Mouse (Mus musculus): ENCODE results near the gene Gm42957. TPM values are rescaled to one million over a fixed set of nuclear protein-coding genes. Genes with fewer than 3 reads are reported as not detected.
"Not testable (repeated sequence)": the region's sequence is repeated elsewhere in the genome, so short reads cannot be mapped to it uniquely, and the experiment has no call there.

The Gm42957 gene
- polyA plus RNA-seq, 1 experiment = 0.06 TPM

GRCm38 (mm10) chr3:96675690-96676089, 40.4 kb downstream of the Gm42957 start:
- H3K4me1 ChIP-seq (ENCODE audit: control insufficient read depth, insufficient read depth, low read length) = peaks cover 6% of the 10 kb centered on the region
- no peak overlapping the region for H3K4me3 ChIP-seq (ENCODE audit: control insufficient read depth, low read depth, low read length)
- no peaks in the 10 kb centered on the region for H3K27me3 ChIP-seq (ENCODE audit: control insufficient read depth, insufficient read depth, low read length)
- H3K36me3 ChIP-seq (ENCODE audit: control insufficient read depth, insufficient read depth, low read length) = no peaks in the 10 kb centered on the region
- no peak overlapping the region for H3K27ac ChIP-seq (ENCODE audit: control insufficient read depth, insufficient read depth, low read depth, low read length)
- TF ChIP-seq POLR2A (IDR thresholded peaks at IDR 0.05; ENCODE audit: control insufficient read depth, low read depth, low read length) (no peak), CTCF (IDR thresholded peaks at IDR 0.05; ENCODE audit: control insufficient read depth, insufficient read depth, insufficient replicate concordance, low read depth, low read length) (no peak)

GRCm38 (mm10) chr3:96678456-96678855, 43.2 kb downstream of the Gm42957 start:
- no peak overlapping the region for H3K4me3 ChIP-seq (ENCODE audit: control insufficient read depth, low read depth, low read length)
- no peak for TF ChIP-seq CTCF (IDR thresholded peaks at IDR 0.05; ENCODE audit: control insufficient read depth, insufficient read depth, insufficient replicate concordance, low read depth, low read length)
- TF ChIP-seq POLR2A (IDR thresholded peaks at IDR 0.05; ENCODE audit: control insufficient read depth, low read depth, low read length) = no peak
- no peaks in the 10 kb centered on the region for H3K27me3 ChIP-seq (ENCODE audit: control insufficient read depth, insufficient read depth, low read length)
- no peak overlapping the region for H3K27ac ChIP-seq (ENCODE audit: control insufficient read depth, insufficient read depth, low read depth, low read length)
- H3K36me3 ChIP-seq (ENCODE audit: control insufficient read depth, insufficient read depth, low read length) = no peaks in the 10 kb centered on the region
- H3K4me1 ChIP-seq (ENCODE audit: control insufficient read depth, insufficient read depth, low read length) = peaks cover 5% of the 10 kb centered on the region; the same call in 1 of the 2 replicates

- Histone ChIP-seq H3K4me3 (ENCODE audit: control insufficient read depth, low read depth, low read length) (no peak overlapping the region), H3K27ac (ENCODE audit: control insufficient read depth, insufficient read depth, low read depth, low read length) (no peak overlapping the region), H3K27me3 (ENCODE audit: control insufficient read depth, insufficient read depth, low read length) (no peaks in the 10 kb centered on the region), H3K36me3 (ENCODE audit: control insufficient read depth, insufficient read depth, low read length) (no peaks in the 10 kb centered on the region), H3K4me1 (ENCODE audit: control insufficient read depth, insufficient read depth, low read length) (peaks cover 9% of the 10 kb centered on the region; the same call in 1 of the 2 replicates)
- TF ChIP-seq POLR2A (IDR thresholded peaks at IDR 0.05; ENCODE audit: control insufficient read depth, low read depth, low read length) (no peak), CTCF (IDR thresholded peaks at IDR 0.05; ENCODE audit: control insufficient read depth, insufficient read depth, insufficient replicate concordance, low read depth, low read length) (no peak)
Observed at GRCm38 (mm10) chr3:96679159-96679674, 43.9 kb downstream of the Gm42957 start.

GRCm38 (mm10) chr3:96680269-96680956, 45.1 kb downstream of the Gm42957 start:
- TF ChIP-seq POLR2A (IDR thresholded peaks at IDR 0.05; ENCODE audit: control insufficient read depth, low read depth, low read length) (no peak), CTCF (IDR thresholded peaks at IDR 0.05; ENCODE audit: control insufficient read depth, insufficient read depth, insufficient replicate concordance, low read depth, low read length) (no peak)

GRCm38 (mm10) chr3:96683496-96683895, 48.2 kb downstream of the Gm42957 start:
- no peak overlapping the region for H3K27ac ChIP-seq (ENCODE audit: control insufficient read depth, insufficient read depth, low read depth, low read length)
- H3K27me3 ChIP-seq (ENCODE audit: control insufficient read depth, insufficient read depth, low read length) = no peaks in the 10 kb centered on the region
- H3K4me1 ChIP-seq (ENCODE audit: control insufficient read depth, insufficient read depth, low read length) = peaks cover 13% of the 10 kb centered on the region; the same call in 1 of the 2 replicates
- no peaks in the 10 kb centered on the region for H3K36me3 ChIP-seq (ENCODE audit: control insufficient read depth, insufficient read depth, low read length)
- TF ChIP-seq CTCF (IDR thresholded peaks at IDR 0.05; ENCODE audit: control insufficient read depth, insufficient read depth, insufficient replicate concordance, low read depth, low read length) (no peak), POLR2A (IDR thresholded peaks at IDR 0.05; ENCODE audit: control insufficient read depth, low read depth, low read length) (no peak)
- no peak overlapping the region for H3K4me3 ChIP-seq (ENCODE audit: control insufficient read depth, low read depth, low read length)

More at GRCm38 (mm10) chr3:96680269-96680956, 45.1 kb downstream of the Gm42957 start:
- Histone ChIP-seq H3K27ac (ENCODE audit: control insufficient read depth, insufficient read depth, low read depth, low read length) (no peak overlapping the region), H3K36me3 (ENCODE audit: control insufficient read depth, insufficient read depth, low read length) (no peaks in the 10 kb centered on the region), H3K4me3 (ENCODE audit: control insufficient read depth, low read depth, low read length) (no peak overlapping the region), H3K27me3 (ENCODE audit: control insufficient read depth, insufficient read depth, low read length) (no peaks in the 10 kb centered on the region), H3K4me1 (ENCODE audit: control insufficient read depth, insufficient read depth, low read length) (peaks cover 13% of the 10 kb centered on the region; the same call in 1 of the 2 replicates)

GRCm38 (mm10) chr3:96684151-96684821, 49.0 kb downstream of the Gm42957 start:
- peak overlapping the region; percentile 36; the same call in 1 of the 2 replicates for H3K4me3 ChIP-seq (ENCODE audit: control insufficient read depth, low read depth, low read length)
- peaks cover 12% of the 10 kb centered on the region for H3K4me1 ChIP-seq (ENCODE audit: control insufficient read depth, insufficient read depth, low read length)
- TF ChIP-seq CTCF (IDR thresholded peaks at IDR 0.05; ENCODE audit: control insufficient read depth, insufficient read depth, insufficient replicate concordance, low read depth, low read length) (no peak), POLR2A (IDR thresholded peaks at IDR 0.05; ENCODE audit: control insufficient read depth, low read depth, low read length) (0 out of 2 replicates have a peak, but pooled peaks have one; percentile 32)
- H3K36me3 ChIP-seq (ENCODE audit: control insufficient read depth, insufficient read depth, low read length) = no peaks in the 10 kb centered on the region
- H3K27ac ChIP-seq (ENCODE audit: control insufficient read depth, insufficient read depth, low read depth, low read length) = no peak overlapping the region
- H3K27me3 ChIP-seq (ENCODE audit: control insufficient read depth, insufficient read depth, low read length) = no peaks in the 10 kb centered on the region

- peaks cover 11% of the 10 kb centered on the region for H3K4me1 ChIP-seq (ENCODE audit: control insufficient read depth, insufficient read depth, low read length)
- TF ChIP-seq POLR2A (IDR thresholded peaks at IDR 0.05; ENCODE audit: control insufficient read depth, low read depth, low read length) (no peak), CTCF (IDR thresholded peaks at IDR 0.05; ENCODE audit: control insufficient read depth, insufficient read depth, insufficient replicate concordance, low read depth, low read length) (no peak)
- H3K27me3 ChIP-seq (ENCODE audit: control insufficient read depth, insufficient read depth, low read length) = no peaks in the 10 kb centered on the region
- no peaks in the 10 kb centered on the region for H3K36me3 ChIP-seq (ENCODE audit: control insufficient read depth, insufficient read depth, low read length)
- H3K4me3 ChIP-seq (ENCODE audit: control insufficient read depth, low read depth, low read length) = peak overlapping the region; percentile 36
- no peak overlapping the region for H3K27ac ChIP-seq (ENCODE audit: control insufficient read depth, insufficient read depth, low read depth, low read length)
Observed at GRCm38 (mm10) chr3:96684822-96685156, 49.5 kb downstream of the Gm42957 start.

GRCm38 (mm10) chr3:96686057-96686456, 50.8 kb downstream of the Gm42957 start:
- H3K36me3 ChIP-seq (ENCODE audit: control insufficient read depth, insufficient read depth, low read length); H3K27ac ChIP-seq (ENCODE audit: control insufficient read depth, insufficient read depth, low read depth, low read length); H3K27me3 ChIP-seq (ENCODE audit: control insufficient read depth, insufficient read depth, low read length); H3K4me3 ChIP-seq (ENCODE audit: control insufficient read depth, low read depth, low read length): not testable (repeated sequence)
- peaks cover 11% of the 10 kb centered on the region for H3K4me1 ChIP-seq (ENCODE audit: control insufficient read depth, insufficient read depth, low read length)

Data from testis, adult 2 months (tissue).